ENCODE assay signal across 11 mouse cellular contexts in genomic region chr15:81102274-81102879, GRCm38 (mm10).
"Had no signal": no experiment of that assay in that cellular context is flagged by ENCODE, and none has a peak within 500 bp of the region (broad histone marks: within the 10 kb centered on the region; RNA-seq: fewer than 3 reads in every experiment).

No protein-coding gene starts in this region.

- H3K36me3 ChIP-seq: kidney, embryonic 15.5 days; limb, embryonic 13.5 days; neural tube, embryonic 12.5 days had no signal

- H3K27me3 ChIP-seq: kidney, embryonic 15.5 days; limb, embryonic 13.5 days; neural tube, embryonic 12.5 days had no signal

- H3K4me3 ChIP-seq: kidney, embryonic 15.5 days; limb, embryonic 13.5 days; neural tube, embryonic 12.5 days had no signal

- DNase-seq: kidney, adult 2 months; kidney, postnatal 14 days; layer of hippocampus, postnatal 36 days; left cerebral cortex, postnatal 4 days; lung, adult 18-20 months; midbrain, embryonic 14.5 days; retina, postnatal 1 day had no signal

- H3K9ac ChIP-seq: kidney, embryonic 15.5 days; limb, embryonic 13.5 days; liver, embryonic 14.5 days; neural tube, embryonic 12.5 days had no signal

- H3K27ac ChIP-seq: kidney, embryonic 15.5 days; limb, embryonic 13.5 days; liver, embryonic 14.5 days; neural tube, embryonic 12.5 days had no signal

- H3K9me3 ChIP-seq: kidney, embryonic 15.5 days; limb, embryonic 13.5 days; neural tube, embryonic 12.5 days had no signal

- H3K4me2 ChIP-seq: kidney, embryonic 15.5 days; limb, embryonic 13.5 days; neural tube, embryonic 12.5 days had no signal
